14 mouse cellular contexts compared by ENCODE assay signal in genomic region chr11:100892435-100892834, GRCm38 (mm10). TPM values are rescaled to one million over a fixed set of nuclear protein-coding genes. Genes with fewer than 3 reads are reported as not detected.
DNase-seq lines count a peak whose midpoint lies in the region; ATAC-seq and TF ChIP-seq lines count a peak whose summit lies in the region.
"Had no signal": no experiment of that assay in that cellular context is flagged by ENCODE, and none has a peak within 500 bp of the region (broad histone marks: within the 10 kb centered on the region; RNA-seq: fewer than 3 reads in every experiment).

No protein-coding gene starts in this region.

- peak overlapping the region; percentile 29 for H3K9ac ChIP-seq in heart, embryonic 13.5 days
- no peak overlapping the region for H3K9ac ChIP-seq in liver, postnatal 0 days (replicated peaks)
- H3K9ac ChIP-seq in forebrain, embryonic 16.5 days (replicated peaks; ENCODE audit: low read depth, low read length): no peak overlapping the region
- H3K9ac ChIP-seq: limb, embryonic 13.5 days; midbrain, embryonic 13.5 days had no signal

- peak overlapping the region; percentile 15 for H3K4me3 ChIP-seq in megakaryocyte, embryonic 14.5 days (replicated peaks)
- no peak overlapping the region for H3K4me3 ChIP-seq in heart, embryonic 13.5 days
- H3K4me3 ChIP-seq in liver, postnatal 0 days (ENCODE audit: low read depth, low read length): no peak overlapping the region
- no peak overlapping the region for H3K4me3 ChIP-seq in forebrain, embryonic 16.5 days (replicated peaks; ENCODE audit: low read length)
- H3K4me3 ChIP-seq: limb, embryonic 13.5 days; midbrain, embryonic 13.5 days had no signal

- H3K27me3 ChIP-seq in megakaryocyte, embryonic 14.5 days (replicated peaks): no peaks in the 10 kb centered on the region
- H3K27me3 ChIP-seq in heart, embryonic 13.5 days (replicated peaks): no peaks in the 10 kb centered on the region
- H3K27me3 ChIP-seq in liver, postnatal 0 days (ENCODE audit: insufficient read depth, low read length): no peaks in the 10 kb centered on the region
- H3K27me3 ChIP-seq in forebrain, embryonic 16.5 days (replicated peaks; ENCODE audit: control insufficient read depth, insufficient read depth, low read length): no peaks in the 10 kb centered on the region
- H3K27me3 ChIP-seq: limb, embryonic 13.5 days; midbrain, embryonic 13.5 days had no signal

- peak overlapping the region; percentile 49 for H3K4me2 ChIP-seq in heart, embryonic 13.5 days
- no peak overlapping the region for H3K4me2 ChIP-seq in liver, postnatal 0 days (ENCODE audit: low read depth, low read length)
- H3K4me2 ChIP-seq in forebrain, embryonic 16.5 days (ENCODE audit: low read length): no peak overlapping the region
- H3K4me2 ChIP-seq: limb, embryonic 13.5 days; midbrain, embryonic 13.5 days had no signal

- DNase-seq in frontal cortex, postnatal 36 days (ENCODE audit: low spot score in 2 of 2): no peak
- no peak for DNase-seq in liver, postnatal 0 days
- DNase-seq: B cell, adult 2 months; cerebellum, adult 9-10 months; lung, postnatal 36 days had no signal

- peaks cover 84% of the 10 kb centered on the region for H3K4me1 ChIP-seq in megakaryocyte, embryonic 14.5 days
- H3K4me1 ChIP-seq in heart, embryonic 13.5 days: peaks cover 40% of the 10 kb centered on the region
- peaks cover 14% of the 10 kb centered on the region for H3K4me1 ChIP-seq in liver, postnatal 0 days (ENCODE audit: insufficient read depth)
- peaks cover 9% of the 10 kb centered on the region; the same call in 1 of the 2 replicates for H3K4me1 ChIP-seq in forebrain, embryonic 16.5 days (replicated peaks; ENCODE audit: control insufficient read depth, insufficient read depth, low read length)

- no peak for TF ChIP-seq CTCF in liver, postnatal 0 days (IDR thresholded peaks at IDR 0.05; ENCODE audit: low read depth)

- peak; percentile 27; the same call in 1 of the 2 replicates for ATAC-seq in frontal cortex, adult (ENCODE audit: low TSS enrichment)
- no peak for ATAC-seq in megakaryocyte, adult 5-6 weeks (ENCODE audit: poor library complexity, severe bottlenecking)
- ATAC-seq in heart, embryonic 13.5 days (ENCODE audit: extremely low read depth, insufficient number of reproducible peaks, low FRiP score, low TSS enrichment): no peak
- no peak for ATAC-seq in liver, postnatal 0 days
- no peak for ATAC-seq in forebrain, embryonic 16.5 days
- ATAC-seq in CD4-positive, CD25-positive, alpha-beta regulatory T cell, adult 4 months: no peak

- 61% methylated on average over 5 of the region's 5 CpGs for WGBS in heart, embryonic 13.5 days
- 69% methylated on average over 5 of the region's 5 CpGs for WGBS in liver, postnatal 0 days (ENCODE audit: insufficient replicate concordance)
- WGBS in forebrain, embryonic 16.5 days: 87% methylated on average over 5 of the region's 5 CpGs

- no peak for TF ChIP-seq EP300 in liver, postnatal 0 days (IDR thresholded peaks at IDR 0.05; ENCODE audit: low read depth)

- H3K27ac ChIP-seq in heart, embryonic 13.5 days (replicated peaks): peak overlapping the region; percentile 79
- H3K27ac ChIP-seq in liver, postnatal 0 days (ENCODE audit: low read depth): peak overlapping the region; percentile 29; the same call in 1 of the 2 replicates
- no peak overlapping the region for H3K27ac ChIP-seq in forebrain, embryonic 16.5 days (ENCODE audit: low read length)
- H3K27ac ChIP-seq: limb, embryonic 13.5 days; midbrain, embryonic 13.5 days had no signal

- no peaks in the 10 kb centered on the region for H3K9me3 ChIP-seq in megakaryocyte, embryonic 14.5 days
- H3K9me3 ChIP-seq in heart, embryonic 13.5 days: no peaks in the 10 kb centered on the region
- no peaks in the 10 kb centered on the region for H3K9me3 ChIP-seq in liver, postnatal 0 days (ENCODE audit: low read length)
- no peaks in the 10 kb centered on the region for H3K9me3 ChIP-seq in forebrain, embryonic 16.5 days (ENCODE audit: control insufficient read depth, low read length)
- H3K9me3 ChIP-seq: G1E; limb, embryonic 13.5 days; midbrain, embryonic 13.5 days had no signal

- peaks cover 98% of the 10 kb centered on the region for H3K36me3 ChIP-seq in megakaryocyte, embryonic 14.5 days (replicated peaks; ENCODE audit: low read length)
- peaks cover 93% of the 10 kb centered on the region for H3K36me3 ChIP-seq in heart, embryonic 13.5 days
- peaks cover 66% of the 10 kb centered on the region for H3K36me3 ChIP-seq in liver, postnatal 0 days (replicated peaks; ENCODE audit: insufficient read depth, low read length)
- no peaks in the 10 kb centered on the region for H3K36me3 ChIP-seq in forebrain, embryonic 16.5 days (ENCODE audit: control insufficient read depth, insufficient read depth)

RNA-seq across cellular contexts. Expression of gene Stat5a, which starts 33.3 kb away (rescaled TPM):
- polyA plus RNA-seq in megakaryocyte, embryonic 14.5 days (2012; ENCODE audit: insufficient read depth, low replicate concordance): 2.3 and 3.9 TPM in 2 replicates
- total RNA-seq in megakaryocyte, adult 5-6 weeks (2015): 20.0 and 22.5 TPM in 2 replicates
- 22.5 and 23.7 TPM in 2 replicates for total RNA-seq in megakaryocyte, adult 5-6 weeks (2017)
- polyA plus RNA-seq in heart, embryonic 13.5 days (2015; fragmentation: Nextera tagmentation; extraction: Ambion mirVana): 5.2 and 5.9 TPM in 2 replicates
- 4.7 and 6.0 TPM in 2 replicates for polyA plus RNA-seq in liver, postnatal 0 days (2015; fragmentation: Nextera tagmentation; extraction: Ambion mirVana)
- polyA plus RNA-seq in forebrain, embryonic 16.5 days (2015; fragmentation: Nextera tagmentation; extraction: Ambion mirVana): 1.0 and 1.2 TPM in 2 replicates
- polyA plus RNA-seq in CD4-positive, CD25-positive, alpha-beta regulatory T cell, adult 4 months (2017; shearing (Covaris generic)): 10 to 100 TPM; 37.9 to 52.4 TPM

RNA-seq across cellular contexts. Expression of gene Stat5b, which starts 41.9 kb away (rescaled TPM):
- polyA plus RNA-seq in megakaryocyte, embryonic 14.5 days (2012; ENCODE audit: insufficient read depth, low replicate concordance): 5.7 and 12.8 TPM in 2 replicates
- total RNA-seq in megakaryocyte, adult 5-6 weeks (2015): 40.9 and 47.6 TPM in 2 replicates
- total RNA-seq in megakaryocyte, adult 5-6 weeks (2017): 50.6 and 53.2 TPM in 2 replicates
- 24.3 and 27.0 TPM in 2 replicates for polyA plus RNA-seq in heart, embryonic 13.5 days (2015; fragmentation: Nextera tagmentation; extraction: Ambion mirVana)
- 15.4 and 16.4 TPM in 2 replicates for polyA plus RNA-seq in liver, postnatal 0 days (2015; fragmentation: Nextera tagmentation; extraction: Ambion mirVana)
- 9.8 and 11.9 TPM in 2 replicates for polyA plus RNA-seq in forebrain, embryonic 16.5 days (2015; fragmentation: Nextera tagmentation; extraction: Ambion mirVana)
- 10 to 100 TPM; 39.3 to 53.2 TPM for polyA plus RNA-seq in CD4-positive, CD25-positive, alpha-beta regulatory T cell, adult 4 months (2017; shearing (Covaris generic))

RNA-seq across cellular contexts. Expression of gene Stat3, which starts 46.9 kb away (rescaled TPM):
- polyA plus RNA-seq in megakaryocyte, embryonic 14.5 days (2012; ENCODE audit: insufficient read depth, low replicate concordance): 63.3 and 82.6 TPM in 2 replicates
- 61.5 and 79.5 TPM in 2 replicates for total RNA-seq in megakaryocyte, adult 5-6 weeks (2015)
- 103 and 184 TPM in 2 replicates for total RNA-seq in megakaryocyte, adult 5-6 weeks (2017)
- 41.8 and 42.9 TPM in 2 replicates for polyA plus RNA-seq in heart, embryonic 13.5 days (2015; fragmentation: Nextera tagmentation; extraction: Ambion mirVana)
- 44.9 and 53.7 TPM in 2 replicates for polyA plus RNA-seq in liver, postnatal 0 days (2015; fragmentation: Nextera tagmentation; extraction: Ambion mirVana)
- 30.6 and 31.5 TPM in 2 replicates for polyA plus RNA-seq in forebrain, embryonic 16.5 days (2015; fragmentation: Nextera tagmentation; extraction: Ambion mirVana)
- 100 to 1,000 TPM; 105 to 122 TPM for polyA plus RNA-seq in CD4-positive, CD25-positive, alpha-beta regulatory T cell, adult 4 months (2017; shearing (Covaris generic))
